Mouse (Mus musculus): ENCODE measurements at regions not wholly inside any gene's neighbourhood (a gene's known extent, or its start where the extent isn't known, plus 50 kb on each side); places are given as distances from the start of the nearest gene placed in this dataset.

DNA sequence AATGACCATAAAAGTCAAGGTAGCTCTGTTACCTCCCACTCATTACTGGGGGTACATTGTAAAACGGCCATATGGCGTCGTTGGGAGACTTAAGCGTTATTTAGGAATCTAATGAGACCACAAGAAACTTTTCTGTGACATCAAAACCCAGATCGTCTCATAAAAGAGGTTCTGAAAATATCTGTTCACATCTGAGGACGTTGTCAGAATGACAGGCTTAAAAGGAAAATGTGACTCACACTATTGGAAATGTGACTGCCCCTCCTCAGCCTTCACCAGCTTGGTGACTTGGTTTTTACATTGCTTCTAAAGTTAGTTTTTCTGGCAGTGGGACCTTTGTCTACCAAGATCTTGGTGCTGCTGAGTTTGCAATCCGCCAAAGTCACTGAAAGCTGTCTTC lies 252.9 kb downstream of the Etnk1 start:
- no peak for TF ChIP-seq CTCF (IDR thresholded peaks at IDR 0.05; ENCODE audit: control insufficient read depth, insufficient read depth, insufficient read length)
- no peak for TF ChIP-seq USF1 (IDR thresholded peaks at IDR 0.05; ENCODE audit: low read depth)
